Mouse (Mus musculus): ENCODE measurements at regions not wholly inside any gene's neighbourhood (a gene's known extent, or its start where the extent isn't known, plus 50 kb on each side); places are given as distances from the start of the nearest gene placed in this dataset.

- TF ChIP-seq EP300 (IDR thresholded peaks at IDR 0.05; ENCODE audit: low read depth in 1 of 2, low read length in 2 of 2) = no peak
- no peak for TF ChIP-seq ELF1 (IDR thresholded peaks at IDR 0.05; ENCODE audit: low read depth, low read length)
- TF ChIP-seq CTCF (IDR thresholded peaks at IDR 0.05 in 2 of 3, conservative IDR thresholded peaks at IDR 0.05 in 1 of 3; ENCODE audit: control insufficient read depth in 1 of 3, insufficient read depth in 1 of 3, low read depth in 2 of 3, low read length in 3 of 3, poor library complexity in 1 of 3, severe bottlenecking in 1 of 3) = no peak
- no peak for TF ChIP-seq POLR2AphosphoS2 (IDR thresholded peaks at IDR 0.05; ENCODE audit: low read length)
- no peak for TF ChIP-seq POLR2A (IDR thresholded peaks at IDR 0.05; ENCODE audit: control insufficient read depth in 1 of 2, insufficient read depth in 1 of 2, low read depth in 1 of 2, low read length in 2 of 2, poor library complexity in 1 of 2)
- no peak for TF ChIP-seq USF1 (IDR thresholded peaks at IDR 0.05; ENCODE audit: low read depth, low read length)
- TF ChIP-seq TCF12 (IDR thresholded peaks at IDR 0.05; ENCODE audit: low read depth, low read length) = no peak
- no peak for TF ChIP-seq ZC3H11A (IDR thresholded peaks at IDR 0.05; ENCODE audit: low read depth, low read length)
- no peak for TF ChIP-seq ETS1 (IDR thresholded peaks at IDR 0.05; ENCODE audit: low read depth, low read length)
- no peak for TF ChIP-seq GABPA (IDR thresholded peaks at IDR 0.05; ENCODE audit: low read depth, low read length)
- no peak for TF ChIP-seq MAFK (IDR thresholded peaks at IDR 0.05; ENCODE audit: borderline replicate concordance, low read depth, low read length)
- no peak for TF ChIP-seq MXI1 (IDR thresholded peaks at IDR 0.05; ENCODE audit: low read depth, low read length)
- no peak for TF ChIP-seq TBP (IDR thresholded peaks at IDR 0.05; ENCODE audit: low read depth, low read length)
- TF ChIP-seq HCFC1 (IDR thresholded peaks at IDR 0.05; ENCODE audit: low read depth, low read length) = no peak
Measured at GRCm38 (mm10) chr13:52048777-52049176, 202.3 kb downstream of the Gadd45g start.

All from MEL (cell line).